Mouse (Mus musculus) spleen, postnatal 4 days (tissue): ENCODE results near the gene Ube2d3.
A peak's percentile ranks its signal among the peaks of the same experiment; 100 is the strongest.
"Not testable (repeated sequence)": the region's sequence is repeated elsewhere in the genome, so short reads cannot be mapped to it uniquely, and the experiment has no call there.

Experiments used
- DNase-seq, 2 experiments: peaks; one replicate each; pipeline ENCODE4 v3.0.0; 2022; ENCODE audit warnings: low spot score in 2 of 2

Ube2d3 gene

GRCm38 (mm10) chr3:135491102-135491501 is 53.2 kb downstream of the Ube2d3 start:
- no peak for DNase-seq

GRCm38 (mm10) chr3:135493320-135493719 is 55.4 kb downstream of the Ube2d3 start:
- DNase-seq, result not testable (repeated sequence)

- not testable (repeated sequence) for DNase-seq
These were observed 60.0 kb downstream of the Ube2d3 start for GRCm38 (mm10) chr3:135497956-135498355.

GRCm38 (mm10) chr3:135498891-135499290 is 60.9 kb downstream of the Ube2d3 start:
- no peak for DNase-seq

GRCm38 (mm10) chr3:135503160-135503559 is 65.2 kb downstream of the Ube2d3 start:
- no peak for DNase-seq

GRCm38 (mm10) chr3:135505369-135505909 is 67.5 kb downstream of the Ube2d3 start:
- peak; percentile 59 to 89 for DNase-seq

- DNase-seq, result no peak
These were observed 68.0 kb downstream of the Ube2d3 start for GRCm38 (mm10) chr3:135505916-135506482.

GRCm38 (mm10) chr3:135507506-135507905 is 69.6 kb downstream of the Ube2d3 start:
- no peak for DNase-seq

- no peak for DNase-seq
These were observed 70.2 kb downstream of the Ube2d3 start for GRCm38 (mm10) chr3:135508191-135508590.

GRCm38 (mm10) chr3:135510372-135510771 is 72.4 kb downstream of the Ube2d3 start:
- no peak for DNase-seq

GRCm38 (mm10) chr3:135511683-135512082 is 73.7 kb downstream of the Ube2d3 start:
- DNase-seq, result no peak

GRCm38 (mm10) chr3:135513270-135513669 is 75.3 kb downstream of the Ube2d3 start:
- DNase-seq, result no peak

GRCm38 (mm10) chr3:135513800-135514425 is 76.0 kb downstream of the Ube2d3 start:
- no peak for DNase-seq

GRCm38 (mm10) chr3:135515246-135515645 is 77.3 kb downstream of the Ube2d3 start:
- DNase-seq, result no peak

- no peak for DNase-seq
These were observed 78.9 kb downstream of the Ube2d3 start for GRCm38 (mm10) chr3:135516891-135517290.
